In the genomic region with DNA sequence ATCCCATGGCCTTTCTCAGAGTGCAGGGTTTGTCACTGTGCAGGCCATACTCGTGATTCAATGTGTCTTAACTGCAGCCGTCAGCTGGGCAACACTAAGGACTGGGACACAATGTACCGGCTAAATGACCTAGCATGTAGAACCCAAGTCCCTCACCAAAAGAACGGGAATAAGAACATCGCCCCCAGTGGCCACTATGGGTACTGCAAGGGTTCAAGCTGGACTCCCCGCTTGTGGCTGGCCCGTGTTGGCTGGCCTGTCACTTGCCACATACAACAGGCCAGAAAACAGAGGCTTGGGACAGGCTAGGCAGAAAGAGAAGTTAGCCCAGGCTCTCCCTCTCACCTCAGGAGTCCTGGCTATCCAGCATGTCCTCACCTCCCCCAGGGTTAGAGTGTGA, we compare ENCODE assay signal across 8 mouse cellular contexts.
DNase-seq lines count a peak whose midpoint lies in the region; ATAC-seq and TF ChIP-seq lines count a peak whose summit lies in the region.

No protein-coding gene starts in this region.

- no peak overlapping the region for H3K27ac ChIP-seq in hindbrain, embryonic 16.5 days (ENCODE audit: low read depth, low read length)

- H3K9me3 ChIP-seq in hindbrain, embryonic 16.5 days (ENCODE audit: control insufficient read depth, low read length) = no peaks in the 10 kb centered on the region

- no peaks in the 10 kb centered on the region for H3K4me1 ChIP-seq in lung, adult 2 months (ENCODE audit: control insufficient read depth, insufficient read depth, low read length)
- peaks cover 29% of the 10 kb centered on the region for H3K4me1 ChIP-seq in hindbrain, embryonic 16.5 days (ENCODE audit: control insufficient read depth, insufficient read depth, low read depth, low read length)

- TF ChIP-seq CTCF in lung, adult 2 months (IDR thresholded peaks at IDR 0.05; ENCODE audit: insufficient read depth, low read length) = peak; percentile 74

- peak; percentile 47 for DNase-seq in layer of hippocampus, adult 11-12 months (ENCODE audit: low spot score)
- no peak for DNase-seq in layer of hippocampus, adult 9-11 months
- DNase-seq in ES-CJ7 (ENCODE audit: low read depth, low spot score) = peak; percentile 79
- DNase-seq in adrenal gland, postnatal 10 days = peak; percentile 64
- peak; percentile 81 for DNase-seq in embryo, embryonic 10.5 days (ENCODE audit: low spot score)
- DNase-seq in lung, adult 2 months = peak; percentile 62
- DNase-seq in thymus, postnatal 0 days (ENCODE audit: low spot score) = peak; percentile 15

- peaks cover 7% of the 10 kb centered on the region; the same call in 1 of the 2 replicates for H3K27me3 ChIP-seq in hindbrain, embryonic 16.5 days (replicated peaks; ENCODE audit: control insufficient read depth, insufficient read depth, low read length)

- no peak for ATAC-seq in hindbrain, embryonic 16.5 days

- H3K9ac ChIP-seq in hindbrain, embryonic 16.5 days (ENCODE audit: low read depth, low read length) = no peak overlapping the region

- WGBS in lung, adult 2 months = 33% methylated on average over 7 of the region's 7 CpGs
- WGBS in hindbrain, embryonic 16.5 days = 34% methylated on average over 7 of the region's 7 CpGs

- no peak for TF ChIP-seq POLR2A in lung, adult 2 months (IDR thresholded peaks at IDR 0.05; ENCODE audit: borderline replicate concordance, extremely low read depth, low read depth, low read length)

- no peak overlapping the region for H3K4me2 ChIP-seq in hindbrain, embryonic 16.5 days (ENCODE audit: low read length)

- no peak overlapping the region for H3K4me3 ChIP-seq in lung, adult 2 months (replicated peaks; ENCODE audit: extremely low read depth, low read depth, low read length)
- H3K4me3 ChIP-seq in hindbrain, embryonic 16.5 days (ENCODE audit: low read length) = no peak overlapping the region

- no peaks in the 10 kb centered on the region for H3K36me3 ChIP-seq in hindbrain, embryonic 16.5 days (ENCODE audit: control insufficient read depth, insufficient read depth, low read length)
